7 mouse cellular contexts compared by ENCODE assay signal in genomic region chr4:147839282-147839681, GRCm38 (mm10). TPM values are rescaled to one million over a fixed set of nuclear protein-coding genes. Genes with fewer than 3 reads are reported as not detected.
DNase-seq lines count a peak whose midpoint lies in the region; TF ChIP-seq lines count a peak whose summit lies in the region.
"Not testable (repeated sequence)": the region's sequence is repeated elsewhere in the genome, so short reads cannot be mapped to it uniquely, and the experiment has no call there.

No protein-coding gene starts in this region.

- not testable (repeated sequence) for H3K36me3 ChIP-seq in thymus, adult 2 months (ENCODE audit: control insufficient read depth, insufficient read depth, low read length)

- not testable (repeated sequence) for H3K27ac ChIP-seq in thymus, adult 2 months (ENCODE audit: control insufficient read depth, insufficient read depth, low read length)

- H3K27me3 ChIP-seq in thymus, adult 2 months (ENCODE audit: control insufficient read depth, insufficient read depth, low read length), result not testable (repeated sequence)

- H3K4me1 ChIP-seq in thymus, adult 2 months (replicated peaks; ENCODE audit: control insufficient read depth, insufficient read depth, low read length), result not testable (repeated sequence)

- intact Hi-C loops in heart, postnatal 14 days (cut with DNase I), result not testable (repeated sequence)

- DNase-seq in cerebellum, adult 11-12 months, result peak; percentile 46
- peak; percentile 16 for DNase-seq in gastrocnemius, postnatal 10 days
- DNase-seq in heart, postnatal 14 days, result peak; percentile 18 to 33
- DNase-seq in kidney, adult 8-10 months, result peak; percentile 9 to 21
- peak; percentile 46 for DNase-seq in lung, postnatal 10 days
- peak; percentile 9 for DNase-seq in right cerebral cortex, postnatal 25 days
- peak; percentile 18 for DNase-seq in thymus, adult 2 months

- WGBS in thymus, adult 2 months, result 97% methylated on average over 23 of the region's 26 CpGs

- TF ChIP-seq CTCF in thymus, adult 2 months (IDR thresholded peaks at IDR 0.05; ENCODE audit: borderline replicate concordance, control insufficient read depth, extremely low read depth, insufficient read depth, low read length, poor library complexity), result not testable (repeated sequence)

- not testable (repeated sequence) for H3K4me3 ChIP-seq in thymus, adult 2 months (ENCODE audit: control insufficient read depth, insufficient read depth, low read length)

- TF ChIP-seq POLR2A in thymus, adult 2 months (IDR thresholded peaks at IDR 0.05; ENCODE audit: control insufficient read depth, extremely low read depth, insufficient read depth, low read length, poor library complexity), result not testable (repeated sequence)

RNA-seq across cellular contexts. Expression of gene Zfp933, which starts 8.9 kb away (rescaled TPM):
- 1 to 10 TPM; 7.2 to 8.5 TPM for total RNA-seq in gastrocnemius, postnatal 10 days (2021)
- 10 to 100 TPM; 11.1 to 12.7 TPM for total RNA-seq in heart, postnatal 14 days (2021)
- polyA plus RNA-seq in thymus, adult 2 months (2012; rRNA removed), result 1.3 and 1.5 TPM in 2 replicates

RNA-seq across cellular contexts. Expression of gene Miip, which starts 29.3 kb away (rescaled TPM):
- total RNA-seq in gastrocnemius, postnatal 10 days (2021), result 1 to 10 TPM; 6.2 to 9.2 TPM
- total RNA-seq in heart, postnatal 14 days (2021), result 1 to 10 TPM; 9.1 TPM
- polyA plus RNA-seq in thymus, adult 2 months (2012; rRNA removed), result 167 and 170 TPM in 2 replicates

RNA-seq across cellular contexts. Expression of gene Fv1, which starts 29.5 kb away (rescaled TPM):
- 1 to 10 TPM; 3.2 to 4.6 TPM for total RNA-seq in gastrocnemius, postnatal 10 days (2021)
- 10 to 100 TPM; 15.5 to 19.7 TPM for total RNA-seq in heart, postnatal 14 days (2021)
- 3.0 and 3.7 TPM in 2 replicates for polyA plus RNA-seq in thymus, adult 2 months (2012; rRNA removed)

RNA-seq across cellular contexts. Expression of gene Zfp984, which starts 29.7 kb away (rescaled TPM):
- total RNA-seq in gastrocnemius, postnatal 10 days (2021), result 1 to 10 TPM; 1.5 to 2.3 TPM
- 1 to 10 TPM; 2.8 to 3.1 TPM for total RNA-seq in heart, postnatal 14 days (2021)
- 0.84 and 1.3 TPM in 2 replicates for polyA plus RNA-seq in thymus, adult 2 months (2012; rRNA removed)
